Mouse (Mus musculus): ENCODE data around the gene Igfbp4. TPM values are rescaled to one million over a fixed set of nuclear protein-coding genes. Genes with fewer than 3 reads are reported as not detected.

Igfbp4 gene
- polyA plus RNA-seq (2012; ENCODE audit: low replicate concordance): 61.9 and 62.5 TPM in 2 replicates

DNA sequence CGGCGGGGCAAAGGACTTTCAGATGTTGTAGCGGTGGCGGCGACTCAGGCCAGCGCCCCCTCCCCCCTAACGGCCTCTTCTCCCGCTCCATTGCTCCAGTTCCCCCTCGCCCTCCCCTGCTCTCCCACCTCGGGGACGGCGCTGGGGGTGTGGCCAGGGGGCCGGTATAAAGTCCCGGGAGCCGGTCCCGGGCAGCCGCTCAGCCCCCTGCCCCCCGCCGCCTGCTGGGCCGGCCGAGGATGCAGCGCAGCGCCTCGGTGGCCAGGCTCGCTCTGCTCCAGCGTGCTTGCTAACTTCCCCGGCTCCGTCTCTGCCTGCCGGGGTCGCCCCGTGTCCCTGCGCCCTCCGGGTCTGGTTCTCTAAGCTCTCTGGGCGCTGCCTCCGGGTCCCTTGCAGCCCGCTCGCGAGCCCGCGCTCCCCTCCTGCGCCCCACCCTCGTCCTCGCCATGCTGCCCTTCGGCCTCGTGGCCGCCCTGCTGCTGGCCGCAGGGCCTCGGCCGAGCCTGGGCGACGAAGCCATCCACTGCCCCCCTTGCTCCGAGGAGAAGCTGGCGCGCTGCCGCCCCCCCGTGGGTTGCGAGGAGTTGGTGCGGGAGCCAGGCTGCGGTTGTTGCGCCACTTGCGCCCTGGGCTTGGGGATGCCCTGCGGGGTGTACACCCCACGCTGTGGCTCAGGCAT, at the start of gene Igfbp4:
Igfbp4 (plus strand) TSS at position 194 of the 679 bp plus-strand sequence.

DNA sequence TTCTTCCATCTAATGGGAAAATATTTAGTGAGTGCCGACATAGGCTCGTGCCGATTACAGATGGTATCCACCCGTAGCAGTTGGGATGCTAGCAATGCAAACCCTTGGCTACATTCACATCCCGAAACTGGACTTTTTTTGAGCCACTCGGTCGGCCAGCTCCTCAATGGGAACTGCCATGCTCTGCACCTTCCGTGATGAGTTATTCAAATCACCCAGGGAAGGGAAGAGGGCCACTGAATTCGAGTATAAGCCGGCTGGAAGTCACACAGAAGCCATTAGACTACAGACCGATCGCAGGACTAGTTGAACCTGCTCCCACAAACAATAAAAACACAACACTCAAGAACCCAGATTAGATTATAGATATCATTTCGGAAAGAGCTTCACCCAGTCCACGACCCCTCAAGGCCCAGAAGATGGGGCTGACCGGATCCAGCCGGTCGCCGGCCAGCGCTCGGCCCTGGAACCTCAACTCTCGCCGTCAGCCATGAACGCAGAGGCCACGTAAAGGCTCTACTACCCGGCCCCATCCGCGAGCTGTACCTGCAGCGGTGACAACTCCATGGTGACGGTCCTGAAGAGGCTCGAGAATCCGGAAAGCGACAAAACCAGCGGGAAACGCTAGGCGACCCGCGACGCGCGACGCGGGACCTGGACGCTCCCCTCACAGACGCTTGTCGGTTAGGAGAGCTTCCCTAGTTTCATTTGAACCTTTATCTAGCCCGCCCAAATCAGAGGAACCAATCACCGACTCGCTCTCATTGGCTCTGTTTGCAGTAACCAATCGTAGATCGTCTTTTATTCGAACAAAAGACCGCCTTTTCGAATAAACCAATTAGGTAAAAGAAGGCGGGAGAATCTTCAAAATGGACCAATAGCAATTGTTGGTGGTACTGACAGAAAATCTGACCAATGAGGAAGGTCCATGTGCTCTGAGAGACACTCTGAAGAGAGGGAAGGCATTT, 17.3 kb upstream of the Igfbp4 start, which contains the start of gene Top2a:
Top2a (minus strand) TSS at position 690 of the 968 bp plus-strand sequence.

DNA sequence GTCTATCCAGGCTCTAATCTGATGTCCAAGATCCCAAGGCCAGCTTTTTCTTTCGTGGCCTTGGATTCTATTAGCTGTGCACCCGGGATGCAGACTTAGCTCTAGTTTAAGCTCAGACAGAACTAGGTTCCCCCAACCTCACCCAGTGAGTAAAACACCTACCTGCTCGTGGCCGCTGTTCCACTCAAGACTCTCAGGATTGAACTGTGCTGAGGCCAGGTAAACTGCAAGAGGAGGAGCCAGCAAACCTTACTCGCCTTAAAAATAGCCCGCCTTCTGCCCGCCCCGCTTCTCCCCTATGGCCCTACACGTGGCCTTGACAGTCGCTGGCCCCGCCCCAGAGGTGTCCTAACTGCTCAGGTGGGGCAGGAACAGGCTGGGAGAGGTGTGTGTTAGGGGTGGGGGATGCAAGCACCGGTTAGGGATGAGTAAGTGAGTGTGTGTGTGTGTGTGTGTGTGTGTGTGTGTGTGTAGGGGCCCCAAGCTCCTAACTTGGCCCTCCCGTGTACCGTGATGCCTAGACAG, 48.1 kb downstream of the Igfbp4 start, which contains the start of gene Tns4:
Tns4 (minus strand) TSS at position 230 of the 525 bp plus-strand sequence.

Other genes starting within 250 kb of the Igfbp4 start
- 68.7 and 118 TPM in 2 replicates for gene Msl1, start 245.7 kb upstream of the Igfbp4 start, polyA plus RNA-seq (2012; ENCODE audit: low replicate concordance)
- gene Casc3, start 236.3 kb upstream of the Igfbp4 start, polyA plus RNA-seq (2012; ENCODE audit: low replicate concordance): 33.5 and 39.4 TPM in 2 replicates
- 0.37 and 0.64 TPM in 2 replicates for gene Rapgefl1, start 204.5 kb upstream of the Igfbp4 start, polyA plus RNA-seq (2012; ENCODE audit: low replicate concordance)
- 35.8 and 37.7 TPM in 2 replicates for gene Wipf2, start 177.6 kb upstream of the Igfbp4 start, polyA plus RNA-seq (2012; ENCODE audit: low replicate concordance)
- 1.6 and 3.5 TPM in 2 replicates for gene Cdc6, start 133.4 kb upstream of the Igfbp4 start, polyA plus RNA-seq (2012; ENCODE audit: low replicate concordance)
- 33.5 and 53.2 TPM in 2 replicates for gene Rara, start 113.4 kb upstream of the Igfbp4 start, polyA plus RNA-seq (2012; ENCODE audit: low replicate concordance)
- gene Gjd3, start 58.2 kb upstream of the Igfbp4 start, polyA plus RNA-seq (2012; ENCODE audit: low replicate concordance): not detected in 2 replicates
- 13.6 and 83.6 TPM in 2 replicates for gene Top2a, start 17.1 kb upstream of the Igfbp4 start, polyA plus RNA-seq (2012; ENCODE audit: low replicate concordance)
- 0.58 TPM in 1 of 2 replicates, not detected in the other for gene Tns4, start 48.1 kb downstream of the Igfbp4 start, polyA plus RNA-seq (2012; ENCODE audit: low replicate concordance)
- gene Ccr7, start 113.8 kb downstream of the Igfbp4 start, polyA plus RNA-seq (2012; ENCODE audit: low replicate concordance): 3.6 and 12.3 TPM in 2 replicates
- gene Smarce1, start 189.8 kb downstream of the Igfbp4 start, polyA plus RNA-seq (2012; ENCODE audit: low replicate concordance): 113 and 193 TPM in 2 replicates
- 0.25 TPM in 1 of 2 replicates, not detected in the other for gene Krt222, start 202.8 kb downstream of the Igfbp4 start, polyA plus RNA-seq (2012; ENCODE audit: low replicate concordance)
- not detected in 2 replicates for gene Krt24, start 244.0 kb downstream of the Igfbp4 start, polyA plus RNA-seq (2012; ENCODE audit: low replicate concordance)